Mouse (Mus musculus) frontal cortex, postnatal 36 days (tissue): Measurements from ENCODE around the gene Igsf21.
A peak's percentile ranks its signal among the peaks of the same experiment; 100 is the strongest.

Experiments used
- DNase-seq, 2 experiments: peaks; one replicate each; pipeline ENCODE4 v3.0.0; 2022; ENCODE audit warnings: low spot score in 2 of 2

Gene Igsf21

DNA sequence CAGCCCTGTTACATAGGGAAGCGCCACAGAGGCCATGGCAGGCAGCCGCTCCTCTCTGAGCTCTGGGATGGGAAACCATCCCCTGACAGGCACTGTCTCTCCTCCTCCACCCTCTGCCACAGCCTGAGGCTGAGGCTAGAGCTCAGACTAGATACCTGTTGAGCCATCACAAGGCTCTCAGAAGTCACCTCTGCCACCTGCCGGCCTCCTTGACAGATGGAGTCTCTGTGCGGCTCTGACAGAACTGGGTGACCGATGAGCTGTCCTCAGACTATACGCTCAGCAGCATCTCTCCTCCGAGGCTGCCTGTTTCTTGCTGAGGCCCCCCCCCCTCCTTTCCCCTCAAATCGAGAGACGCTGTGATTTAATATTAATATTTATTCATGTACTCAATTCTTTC is 49.9 kb downstream of the Igsf21 start:
- no peak for DNase-seq

DNA sequence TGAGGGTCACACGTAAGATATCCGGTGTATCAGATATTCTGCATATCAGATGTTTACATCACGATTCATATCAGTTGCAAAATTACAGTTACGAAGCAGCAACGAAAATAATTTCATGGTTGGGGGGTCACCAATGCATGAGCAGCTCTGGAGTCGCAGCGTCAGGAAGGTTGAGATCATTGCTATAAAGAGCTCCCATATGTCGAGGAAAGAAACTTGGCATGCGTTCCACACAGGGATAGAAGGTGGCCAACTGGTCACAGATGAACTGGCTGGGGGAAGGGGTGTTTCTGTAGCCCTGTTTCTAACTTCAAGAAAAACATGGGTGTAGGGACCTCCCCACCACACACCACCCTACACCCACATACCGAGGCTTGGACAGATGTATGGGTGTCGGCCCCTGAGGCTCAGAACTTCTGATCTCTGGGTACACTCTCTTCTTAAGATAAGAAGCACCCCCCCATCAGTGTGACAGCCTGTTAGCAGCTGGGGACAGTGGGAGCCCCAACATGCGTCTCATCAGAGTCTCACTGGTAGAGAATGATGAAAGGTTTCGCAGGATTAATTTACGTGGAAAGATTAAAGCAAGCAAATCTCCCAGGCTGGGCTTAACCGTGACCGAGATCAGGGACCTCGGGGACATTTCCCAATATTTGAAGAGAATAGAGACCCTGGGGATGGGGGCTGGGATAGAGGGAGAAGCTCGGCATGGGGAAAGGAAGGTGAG is 54.1 kb downstream of the Igsf21 start:
- DNase-seq = peak in 1 of 2 experiments; percentile 39

DNA sequence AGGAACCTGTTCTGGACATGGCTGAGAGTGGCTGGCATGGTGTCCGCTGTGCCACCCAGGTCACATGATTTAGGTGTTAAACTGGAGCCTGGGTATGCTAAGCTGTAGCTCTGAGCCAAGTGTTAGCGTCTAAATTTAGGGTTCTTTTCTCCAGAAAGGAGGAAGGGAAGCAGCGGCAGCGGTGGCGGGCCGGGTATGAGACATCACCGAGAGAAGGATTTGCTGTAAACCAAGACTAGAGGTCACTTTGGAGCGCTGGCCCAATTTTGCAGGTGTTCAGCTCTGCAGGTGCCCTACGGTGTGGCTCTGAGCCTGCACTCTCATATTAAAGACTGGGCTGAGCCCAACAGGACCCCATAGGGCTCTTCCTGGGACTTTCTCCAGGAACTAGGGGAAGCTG is 57.0 kb downstream of the Igsf21 start:
- peak; percentile 61 to 69 for DNase-seq

DNA sequence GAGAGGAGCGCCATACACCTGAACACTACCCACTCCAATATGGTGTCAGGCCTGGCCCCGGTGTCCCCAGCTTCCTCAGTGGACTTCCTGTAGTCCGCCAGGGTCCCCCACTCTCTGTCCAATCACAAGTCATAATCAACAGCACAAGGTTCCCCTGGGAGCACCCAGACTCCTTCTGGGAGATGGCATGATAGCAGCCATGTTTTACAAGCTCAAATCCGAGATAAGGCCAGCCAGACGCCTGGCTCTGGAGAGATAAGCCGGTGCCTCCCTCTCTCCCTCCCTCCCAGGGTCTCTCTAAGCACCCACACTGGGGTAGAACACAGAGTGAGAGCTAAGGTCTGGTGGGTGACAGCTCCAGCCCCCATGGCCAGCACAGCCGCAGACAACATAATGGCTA is 58.0 kb downstream of the Igsf21 start:
- DNase-seq = no peak

DNA sequence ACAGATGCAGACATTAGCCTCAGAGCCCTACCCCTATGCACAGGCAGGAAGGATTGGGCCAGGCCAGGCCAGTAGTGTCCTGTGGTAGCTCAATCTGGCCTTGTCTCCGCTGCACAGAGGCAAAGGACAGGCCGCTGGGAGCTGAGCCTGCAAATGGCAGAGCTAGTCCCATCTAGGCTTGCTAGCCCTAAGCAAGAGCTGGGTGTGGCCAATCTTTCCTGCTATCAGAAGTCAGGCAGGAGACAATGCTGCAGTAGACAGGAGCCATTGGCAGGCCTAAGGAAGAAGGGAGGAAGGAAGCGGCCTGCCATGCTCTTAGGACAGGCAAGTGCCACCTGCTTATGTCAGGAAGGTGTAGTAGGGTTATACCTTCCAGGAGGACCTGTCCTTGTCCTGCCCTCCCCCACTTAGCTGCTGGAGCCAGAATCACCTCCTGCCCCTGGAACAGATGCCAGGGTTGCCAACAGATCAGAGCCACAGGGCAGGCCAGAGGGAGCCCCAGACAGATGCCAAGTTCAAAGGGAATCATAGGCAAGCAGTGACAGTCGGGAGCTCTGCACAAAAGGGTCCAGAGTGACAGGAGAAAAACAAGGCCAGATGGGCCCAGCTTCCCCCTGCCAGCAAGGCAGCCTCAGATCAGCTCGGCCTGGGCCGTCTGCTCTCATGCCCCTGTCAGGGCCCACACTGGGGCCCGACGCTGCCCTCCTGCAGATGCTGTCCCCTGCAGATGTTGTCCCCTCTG is 59.0 kb downstream of the Igsf21 start:
- DNase-seq = no peak

DNA sequence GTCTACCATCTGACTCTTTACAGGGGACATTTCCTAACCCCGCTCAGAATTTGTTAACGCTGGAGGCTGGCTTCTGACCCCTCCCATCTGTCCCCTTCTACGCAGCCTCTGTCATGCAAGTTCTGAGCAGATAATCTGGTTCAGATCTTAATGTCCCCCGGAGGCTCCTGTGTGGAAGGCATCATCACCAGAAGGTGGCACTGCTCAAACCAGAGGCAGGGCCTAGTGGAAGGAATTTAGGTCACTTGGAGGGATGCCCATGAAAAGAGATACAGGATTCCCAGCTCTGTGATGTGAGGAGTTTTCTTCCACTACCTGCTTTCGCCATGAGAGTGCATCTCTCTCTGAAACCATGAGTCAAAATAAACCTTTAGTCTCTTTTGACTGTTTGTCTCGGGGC is 67.0 kb downstream of the Igsf21 start:
- no peak for DNase-seq

DNA sequence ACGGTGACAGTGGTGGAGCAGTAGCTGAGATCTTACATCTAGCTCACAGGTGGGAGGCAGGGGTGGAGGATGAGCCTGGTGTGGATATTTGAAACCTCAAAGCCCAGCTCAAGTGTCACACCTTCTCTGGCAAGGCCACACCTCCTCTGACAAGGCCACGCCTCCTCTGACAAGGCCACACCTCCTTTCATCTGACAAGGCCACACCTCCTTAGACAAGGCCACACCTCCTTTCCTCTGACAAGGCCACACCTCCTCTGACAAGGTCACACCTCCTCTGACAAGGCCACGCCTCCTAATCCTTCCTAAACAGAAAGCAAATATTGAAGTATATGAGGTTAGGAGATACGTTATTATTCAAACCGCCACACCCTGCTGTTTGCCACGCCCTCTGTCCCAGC is 69.5 kb downstream of the Igsf21 start:
- DNase-seq = no peak

DNA sequence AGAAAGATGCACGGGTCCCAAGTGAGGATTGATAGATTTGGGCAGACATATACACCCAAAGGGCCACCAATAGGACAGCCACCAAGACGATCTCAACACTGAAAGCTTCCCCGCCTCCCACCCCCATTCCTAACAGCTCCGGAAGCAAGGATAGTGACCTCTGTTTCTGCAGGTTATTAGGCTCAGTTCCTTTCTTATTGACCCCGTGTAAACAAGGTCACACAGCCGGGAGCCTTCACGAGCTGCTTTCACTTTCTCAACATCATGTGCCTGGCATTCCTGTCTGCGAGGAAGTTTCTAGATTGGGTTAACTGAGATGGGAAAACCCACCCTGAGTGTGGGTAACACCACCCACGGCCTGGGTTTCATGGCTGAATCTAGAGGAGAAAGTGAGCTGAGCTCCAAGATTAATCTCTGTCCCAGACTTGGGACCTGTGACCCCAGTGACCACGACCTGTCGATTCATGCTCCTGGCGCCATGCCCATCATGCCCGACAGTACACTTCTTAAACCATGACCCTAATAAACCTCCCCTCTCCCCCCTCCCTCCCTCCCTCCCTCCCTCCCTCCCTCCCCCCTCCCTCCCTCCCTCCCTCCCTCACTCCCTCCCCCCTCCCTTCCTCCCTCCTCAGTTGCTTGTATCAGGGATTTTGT is 72.7 kb downstream of the Igsf21 start:
- DNase-seq = no peak

DNA sequence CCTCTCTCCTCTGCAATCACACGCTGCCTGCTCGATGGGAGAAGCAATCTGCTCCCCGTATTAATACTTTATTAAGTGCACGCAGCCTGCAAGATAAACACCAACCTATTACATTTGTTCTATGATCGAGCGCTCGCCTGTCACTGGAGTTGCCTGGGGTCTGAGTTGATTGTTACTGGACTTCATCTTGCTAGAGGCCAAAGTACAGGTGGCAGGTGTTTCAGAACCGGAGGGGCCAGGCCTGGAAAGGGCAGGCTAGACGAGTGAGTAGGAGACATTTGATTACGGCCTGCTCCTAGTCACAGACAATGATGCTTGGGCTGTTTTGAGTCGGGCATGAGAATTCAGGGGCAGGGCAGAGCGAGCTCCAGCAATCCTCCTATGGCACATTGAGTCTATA is 73.5 kb downstream of the Igsf21 start:
- no peak for DNase-seq

DNA sequence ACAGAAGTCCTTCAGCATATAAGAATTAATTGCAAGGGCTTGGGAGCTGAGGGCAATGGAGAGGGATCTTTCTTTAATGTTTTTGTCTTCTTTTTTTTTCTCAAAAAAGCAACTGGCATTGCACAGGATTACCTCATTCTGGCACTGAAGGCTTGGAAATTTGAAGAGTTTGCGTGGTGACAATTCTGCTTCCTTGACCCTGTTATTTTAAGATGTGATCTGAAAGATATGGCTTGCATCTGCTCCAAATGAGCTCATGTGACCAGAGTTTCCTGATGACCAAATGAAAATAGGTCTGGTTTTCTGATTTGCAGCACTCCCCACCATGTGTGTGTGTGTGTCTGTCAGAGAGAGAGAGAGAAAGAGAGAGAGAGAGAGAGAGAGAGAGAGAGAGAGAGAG is 74.7 kb downstream of the Igsf21 start:
- no peak for DNase-seq

DNA sequence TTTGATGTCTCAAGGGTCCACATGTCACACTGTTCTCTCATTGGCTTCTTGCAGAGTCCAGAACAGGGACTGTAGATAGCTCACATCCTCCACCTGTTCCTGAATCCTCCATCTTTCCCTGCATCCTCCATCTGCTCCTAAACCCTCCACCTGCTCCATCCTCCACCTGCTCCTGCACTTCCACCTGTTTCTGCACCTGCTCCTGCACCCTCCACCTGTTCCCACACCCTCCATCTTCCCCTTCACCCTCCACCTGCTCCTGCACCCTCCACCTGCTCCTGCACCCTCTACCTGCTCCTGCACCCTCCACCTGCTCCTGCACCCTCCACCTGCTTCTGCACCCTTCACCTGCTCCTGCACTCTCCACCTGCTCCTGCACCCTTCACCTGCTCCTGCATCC is 75.4 kb downstream of the Igsf21 start:
- no peak for DNase-seq

DNA sequence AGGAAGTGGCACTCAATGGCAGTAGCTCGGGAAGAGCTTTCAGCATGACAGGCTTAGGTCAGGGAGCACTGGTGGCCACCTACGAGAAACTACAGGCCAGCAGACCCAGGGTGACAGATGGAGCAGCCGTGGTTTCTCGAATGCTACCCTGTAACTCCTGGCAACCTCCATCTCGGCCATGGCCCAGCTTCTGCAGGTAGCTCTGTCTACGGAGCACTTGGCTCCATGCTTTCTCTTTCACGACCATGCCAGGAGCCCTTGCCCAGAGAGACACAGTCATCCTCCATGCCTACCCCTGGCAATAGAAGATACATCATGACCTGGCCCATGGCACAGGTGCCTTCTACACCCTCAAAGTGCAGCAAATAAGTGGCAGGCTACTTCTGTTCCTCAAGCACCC is 80.7 kb downstream of the Igsf21 start:
- no peak for DNase-seq

DNA sequence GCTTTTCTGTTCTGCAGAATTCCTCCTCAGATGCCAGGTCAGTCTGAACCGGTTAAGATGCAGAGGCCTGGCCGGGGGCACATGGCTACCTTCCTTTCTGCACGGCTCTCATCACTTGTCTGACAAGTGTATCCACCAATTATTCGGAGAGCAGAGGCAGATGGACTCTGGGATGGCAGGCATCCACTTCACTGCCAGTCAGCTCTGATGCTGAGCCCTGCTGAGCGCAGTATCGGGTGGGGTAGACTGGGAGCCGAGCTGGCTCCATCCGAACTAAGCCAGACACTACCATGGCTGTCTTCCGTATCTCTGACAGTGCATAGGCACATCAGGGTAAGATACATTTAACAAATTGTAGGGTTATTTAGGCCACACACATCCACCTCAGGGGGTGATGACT is 81.9 kb downstream of the Igsf21 start:
- DNase-seq = no peak

DNA sequence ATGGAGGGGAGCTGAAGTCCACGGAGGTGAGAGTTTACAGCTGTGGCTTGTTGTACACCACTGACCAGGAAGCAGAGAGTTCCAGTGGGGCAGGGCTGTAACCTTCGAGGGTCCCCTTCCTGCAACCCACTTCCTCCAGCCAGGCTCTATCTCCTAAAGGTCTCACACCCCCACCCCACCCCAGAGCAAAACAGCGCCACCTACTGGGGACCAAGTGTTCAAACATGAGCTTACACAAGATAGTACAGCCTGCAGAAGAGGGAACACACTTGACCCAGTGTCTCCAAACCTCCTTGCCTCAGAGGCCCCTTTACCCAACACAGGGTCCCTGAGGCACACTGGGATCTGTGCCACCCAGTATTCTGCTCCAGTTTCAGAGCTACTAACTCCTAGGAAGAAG is 87.0 kb downstream of the Igsf21 start:
- DNase-seq = no peak

DNA sequence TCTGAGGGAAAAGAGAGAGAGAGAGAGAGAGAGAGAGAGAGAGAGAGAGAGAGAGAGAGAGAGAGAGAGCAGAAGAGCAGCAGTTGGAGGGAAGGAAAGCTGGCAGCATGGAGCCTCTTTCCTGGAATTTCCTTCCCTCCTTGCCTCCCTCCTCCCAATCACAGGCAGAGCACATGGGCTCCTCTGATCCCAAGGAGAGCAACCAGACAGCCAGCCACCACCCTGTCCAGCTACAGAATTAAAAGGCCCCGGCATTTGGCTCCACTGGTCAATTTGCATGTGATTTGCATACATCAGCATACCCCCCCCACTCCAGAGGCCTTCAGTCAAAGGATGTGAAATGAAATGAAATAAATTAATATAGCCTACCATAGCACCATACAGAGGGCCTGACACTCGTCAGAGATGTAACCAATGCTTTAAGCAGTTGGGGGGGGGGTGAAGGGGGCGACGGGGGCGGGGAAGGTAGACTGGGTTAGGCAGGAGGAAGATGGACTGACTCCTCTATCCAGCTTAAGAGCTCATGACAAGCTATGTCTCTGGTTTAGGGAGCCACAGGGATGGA is 91.6 kb downstream of the Igsf21 start:
- no peak for DNase-seq

DNA sequence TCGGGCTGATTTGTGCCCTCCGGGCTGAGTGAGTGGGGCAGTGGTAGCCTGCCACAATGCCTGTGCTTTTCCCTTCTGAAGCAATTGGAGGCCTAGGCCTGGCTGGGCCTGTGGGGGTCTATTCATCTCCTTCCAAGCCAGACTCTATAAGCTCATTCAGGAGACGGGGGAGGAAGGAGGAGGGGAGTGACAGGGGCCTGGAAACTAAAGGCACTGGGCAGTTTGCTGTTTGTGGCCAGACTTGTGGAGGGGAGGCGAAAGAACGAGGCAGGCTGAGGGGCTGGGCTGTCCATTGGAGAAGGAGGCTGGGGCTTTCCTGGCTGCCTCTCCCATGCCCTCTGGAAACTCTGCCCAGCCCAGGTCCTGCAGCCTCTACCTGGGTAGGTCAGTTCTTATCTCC is 92.1 kb downstream of the Igsf21 start:
- peak in 1 of 2 experiments; percentile 23 for DNase-seq

DNA sequence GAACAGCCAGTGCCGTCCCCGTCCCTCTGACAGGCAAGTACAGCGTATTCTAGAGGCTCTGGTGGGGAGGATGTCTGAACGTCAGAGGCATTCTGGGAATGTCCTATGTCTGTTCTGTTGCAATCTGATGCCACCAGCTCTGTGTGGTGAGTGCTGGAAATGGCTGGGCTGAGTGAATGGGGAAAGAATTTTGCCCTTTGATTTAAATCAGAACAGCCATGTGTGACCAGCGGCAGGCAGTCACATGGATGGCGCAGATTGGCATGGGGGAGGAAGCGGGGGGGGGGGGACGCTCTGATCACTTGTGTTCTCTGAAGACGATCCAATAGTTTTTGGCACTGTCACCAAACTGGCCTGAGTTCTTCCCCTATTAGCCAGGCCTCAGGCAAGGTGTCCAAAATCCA is 92.9 kb downstream of the Igsf21 start:
- DNase-seq = no peak

DNA sequence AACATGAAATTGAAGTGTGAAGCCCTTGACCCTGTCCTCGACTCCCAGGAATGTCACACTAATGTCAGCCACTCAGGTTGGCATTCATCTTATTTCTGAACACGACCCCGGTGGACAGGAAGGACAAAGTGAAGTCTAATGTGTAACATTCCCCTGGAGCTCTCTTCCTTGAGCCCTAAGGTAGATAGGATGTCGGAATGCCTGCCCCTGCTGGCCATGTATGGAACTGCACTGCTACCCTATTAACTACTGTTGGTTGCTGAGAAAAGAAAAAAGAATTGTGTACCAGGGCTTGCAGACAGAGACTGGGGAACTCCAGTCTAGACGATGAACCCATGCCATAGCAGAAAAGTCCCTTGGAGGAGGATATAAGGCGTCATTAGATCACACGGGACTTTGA is 93.5 kb downstream of the Igsf21 start:
- DNase-seq = peak; percentile 47 to 59

DNA sequence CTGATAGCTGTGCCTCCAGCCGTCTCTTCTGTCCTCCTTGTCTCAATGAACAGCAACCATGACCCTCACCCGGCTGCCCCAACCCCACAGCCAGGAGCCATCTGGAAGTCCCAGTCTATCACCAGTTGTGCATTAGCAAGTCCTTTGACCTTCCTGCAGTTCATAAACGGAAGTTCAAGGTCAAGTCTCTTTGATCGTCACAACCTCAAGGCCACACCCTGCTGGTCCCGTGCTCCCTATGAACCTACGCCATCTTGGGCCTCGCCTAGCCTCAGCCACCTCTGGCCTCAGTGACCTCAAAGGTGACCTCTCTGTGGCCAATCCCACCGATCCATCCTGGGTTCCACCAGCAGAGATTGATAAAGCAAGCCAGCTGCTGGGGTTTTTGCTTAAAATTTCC is 96.9 kb downstream of the Igsf21 start:
- no peak for DNase-seq

DNA sequence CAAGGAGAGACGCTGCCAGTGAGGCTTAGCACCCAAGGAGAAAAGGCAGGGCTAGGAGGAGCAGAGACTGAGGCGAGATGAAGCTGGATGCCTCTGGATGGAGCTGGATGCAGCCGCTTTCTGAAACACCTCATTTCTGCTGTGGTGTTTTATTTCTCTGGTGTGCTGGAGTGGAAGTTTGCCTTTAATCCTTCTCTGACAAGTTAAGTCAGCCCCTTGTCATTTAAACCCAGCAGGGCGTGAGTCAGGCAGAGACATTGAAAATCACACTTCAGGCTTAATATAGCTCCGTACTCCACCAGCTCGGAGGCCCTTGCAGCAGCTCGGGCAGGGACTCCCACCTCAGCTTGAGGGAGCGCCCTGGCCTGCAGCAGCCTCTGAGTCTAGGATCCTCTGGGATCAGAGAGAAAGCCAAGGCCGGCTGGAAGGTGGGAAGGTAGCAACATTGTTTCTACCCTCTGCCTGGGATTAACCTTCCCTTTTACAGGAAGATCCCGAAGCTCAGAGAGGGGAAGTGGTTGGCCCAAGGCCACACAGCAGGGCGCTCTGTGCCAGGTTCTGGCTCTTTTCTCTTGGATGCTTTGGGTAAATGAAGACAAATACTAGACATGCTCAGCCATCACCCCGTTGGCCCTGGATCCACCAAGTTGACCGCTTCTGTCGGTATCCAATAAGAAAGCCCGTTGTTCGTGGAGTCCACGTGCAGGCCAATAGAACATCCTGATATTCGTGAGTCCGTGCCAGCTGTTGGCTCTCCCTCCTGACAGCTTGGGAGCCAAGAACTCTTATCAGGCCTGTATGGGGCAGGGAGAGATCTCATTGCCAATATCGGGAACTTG is 98.5 kb downstream of the Igsf21 start:
- DNase-seq = peak; percentile 66 to 68

DNA sequence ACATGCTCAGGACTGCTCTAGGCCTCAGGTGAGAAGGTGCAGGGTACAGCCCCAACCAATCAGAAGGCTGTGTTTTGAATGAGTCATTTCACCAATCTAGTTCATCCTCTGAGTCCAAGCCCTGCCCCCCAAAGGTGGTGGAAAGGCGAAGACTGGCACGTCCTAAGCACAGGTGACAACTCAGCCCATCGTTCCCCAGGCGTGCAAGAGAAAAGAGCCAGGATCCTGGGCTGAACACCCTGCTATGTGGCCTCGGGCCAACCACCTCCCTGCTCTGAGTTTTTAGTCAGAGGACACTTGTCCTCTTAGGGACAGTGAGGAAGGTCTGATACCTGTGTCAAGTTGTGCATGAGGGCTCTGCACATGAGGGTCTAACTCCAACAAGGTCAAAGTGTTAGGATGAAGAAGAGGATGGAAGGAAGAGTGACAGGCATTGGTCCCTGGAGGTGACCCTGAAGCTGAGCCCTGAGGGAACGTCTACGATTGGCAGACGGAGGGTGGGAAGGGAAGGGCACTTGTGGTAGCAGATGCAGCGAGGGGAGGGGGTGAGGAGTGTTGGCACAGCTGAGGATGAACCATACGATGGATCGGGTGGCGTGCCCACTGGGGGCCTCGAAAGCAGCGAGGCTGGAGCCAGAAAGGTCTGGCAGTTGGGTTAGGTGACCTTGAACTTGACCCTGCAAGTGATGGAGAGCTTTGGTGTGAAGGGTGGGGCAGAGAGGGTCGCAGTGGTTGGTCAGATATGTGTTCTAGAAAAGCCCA is 99.3 kb downstream of the Igsf21 start:
- DNase-seq = no peak
